Mouse (Mus musculus): Measurements from ENCODE around the gene Tubb4b.

- TF ChIP-seq CTCF (IDR thresholded peaks at IDR 0.05; ENCODE audit: low read depth) = no peak
- no peak for TF ChIP-seq EP300 (IDR thresholded peaks at IDR 0.05; ENCODE audit: low read depth)
Measured at GRCm38 (mm10) chr2:25241438-25241775, 16.9 kb upstream of the Tubb4b start.
